Mouse (Mus musculus) midbrain, postnatal 0 days (tissue): ENCODE measurements around the gene Naaladl2. TPM values are rescaled to one million over a fixed set of nuclear protein-coding genes. Genes with fewer than 3 reads are reported as not detected.
"Not testable (repeated sequence)": the region's sequence is repeated elsewhere in the genome, so short reads cannot be mapped to it uniquely, and the experiment has no call there.

ENCODE experiments used
- ATAC-seq: fragments of 200-750 bp; cut with Nextera tagmentation; 2 replicates; pipeline ENCODE4 v1.8.0; 2017; ENCODE audit warnings: moderate number of reproducible peaks, mild to moderate bottlenecking, moderate TSS enrichment, moderate library complexity; ENCODE audit not compliant: low FRiP score
- DNase-seq: peaks from one replicate; pipeline ENCODE4 v3.0.0-alpha.2; 2015; ENCODE audit warnings: low spot score
- H3K27ac ChIP-seq: fragments of 300-500 bp; sonication (generic); 2 replicates; pipeline ENCODE4 v1.5.1; 2014; ENCODE audit warnings: low read depth, mild to moderate bottlenecking, low read length, mixed read lengths
- H3K27me3 ChIP-seq: fragments of 300-500 bp; sonication (generic); 2 replicates; pipeline ENCODE4 v1.6.1; 2014; ENCODE audit warnings: low read length, control low read depth, mixed read lengths; ENCODE audit not compliant: insufficient read depth
- H3K36me3 ChIP-seq: fragments of 300-500 bp; sonication (generic); 2 replicates; pipeline ENCODE4 v1.6.1; 2014; ENCODE audit warnings: low read length, control low read depth, mixed read lengths; ENCODE audit not compliant: insufficient read depth
- H3K4me1 ChIP-seq: fragments of 300-500 bp; sonication (generic); 2 replicates; pipeline ENCODE4 v1.6.1; 2014; ENCODE audit warnings: mild to moderate bottlenecking, control low read depth, antibody characterized with exemption, low read length, mixed read lengths; ENCODE audit not compliant: insufficient read depth
- H3K4me2 ChIP-seq: fragments of 300-500 bp; sonication (generic); 2 replicates; pipeline ENCODE4 v1.6.1; 2014; ENCODE audit warnings: low read depth, mild to moderate bottlenecking, low read length, mixed read lengths; ENCODE audit not compliant: poor library complexity, severe bottlenecking
- H3K4me3 ChIP-seq: fragments of 300-500 bp; sonication (generic); 2 replicates; pipeline ENCODE4 v1.5.1; 2014; ENCODE audit warnings: low read depth, mild to moderate bottlenecking, low read length, moderate library complexity
- H3K9ac ChIP-seq: fragments of 300-500 bp; sonication (generic); replicated peaks from 2 replicates; pipeline ENCODE4 v1.6.1; 2014; ENCODE audit warnings: mild to moderate bottlenecking, low read length, moderate library complexity, mixed read lengths; ENCODE audit not compliant: poor library complexity, severe bottlenecking
- H3K9me3 ChIP-seq: fragments of 300-500 bp; sonication (generic); 2 replicates; pipeline ENCODE4 v1.6.1; 2016; ENCODE audit warnings: low read length, control low read depth
- CTCF ChIP-seq: IDR thresholded peaks from 2 replicates; pipeline ENCODE4 v1.5.1; 2016; ENCODE audit warnings: antibody characterized with exemption, mild to moderate bottlenecking
- WGBS: fragments of 180-500 bp; shearing (Covaris S2); extraction: QIAGEN DNeasy Blood & Tissue Kit; methylation state at CpG from one replicate; pipeline ENCODE4 v1.1.7; 2014; 5-methylcytosine and 5-hydroxymethylcytosine counted together
- polyA plus RNA-seq: library from polyadenylated mRNA; unstranded; fragments of >200 nt; fragmentation: Nextera tagmentation; extraction: Ambion mirVana; gene quantifications from 2 replicates; pipeline ENCODE4 v1.2.1, GENCODE M21; 2015
- total RNA-seq: library from RNA; depleted of rRNA; stranded (reverse); fragments of >200 nt; gene quantifications from 2 replicates; pipeline ENCODE4 v1.2.3, GENCODE M21; 2014

Naaladl2 gene
- total and polyA plus RNA-seq, 2 experiments from 2014 or later, result 1.1 to 2.9 TPM

DNA sequence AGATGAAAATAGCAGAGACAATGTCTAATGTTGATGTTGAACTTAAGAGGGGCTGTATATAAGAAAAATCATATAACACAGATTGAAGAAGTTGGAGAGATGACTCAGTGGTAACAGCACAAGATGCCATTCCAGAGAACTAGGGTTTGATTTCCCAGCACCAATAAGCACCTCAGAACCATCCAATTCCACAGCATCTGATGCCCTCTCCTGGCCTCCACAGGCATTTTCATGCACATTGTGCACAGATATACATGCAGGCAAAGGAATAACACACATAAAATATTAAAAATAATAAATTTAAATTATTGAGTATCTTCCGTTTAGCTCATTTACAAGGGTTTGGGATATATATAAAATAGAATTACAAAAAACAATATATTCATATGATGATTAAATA lies 926.6 kb downstream of the Naaladl2 start:
- Histone ChIP-seq H3K36me3 (no peaks in the 10 kb centered on the region), H3K4me3 (no peak overlapping the region), H3K9ac (no peak overlapping the region), H3K4me1 (no peaks in the 10 kb centered on the region), H3K27me3 (no peaks in the 10 kb centered on the region), H3K4me2 (no peak overlapping the region), H3K27ac (no peak overlapping the region), H3K9me3 (no peaks in the 10 kb centered on the region)
- ATAC-seq (no peak), DNase-seq (no peak)
- TF ChIP-seq CTCF, result no peak
- 94% methylated on average over 1 of the region's 1 CpGs for WGBS

DNA sequence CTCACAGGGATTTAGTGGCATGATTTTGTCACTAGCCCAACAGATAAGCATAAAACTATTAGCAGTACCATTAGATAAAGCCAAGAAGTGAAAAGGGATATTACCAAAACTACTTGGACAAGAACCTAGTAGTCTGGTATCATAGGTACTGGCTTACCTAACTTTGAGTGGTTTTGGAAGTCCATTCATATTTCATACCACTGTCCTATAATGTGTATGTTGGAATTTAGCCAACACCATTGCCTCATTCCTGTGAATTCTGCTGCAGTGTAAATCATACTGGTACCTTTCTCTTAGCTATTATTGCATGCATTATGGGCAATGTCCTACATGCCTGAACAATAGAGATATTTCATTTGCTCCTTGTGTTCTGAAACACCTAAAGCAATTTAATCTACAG lies 977.5 kb downstream of the Naaladl2 start:
- Histone ChIP-seq H3K4me3 (no peak overlapping the region), H3K27ac (no peak overlapping the region), H3K27me3 (no peaks in the 10 kb centered on the region), H3K4me1 (no peaks in the 10 kb centered on the region), H3K36me3 (no peaks in the 10 kb centered on the region), H3K9me3 (no peaks in the 10 kb centered on the region), H3K4me2 (no peak overlapping the region), H3K9ac (no peak overlapping the region)
- TF ChIP-seq CTCF, result no peak
- ATAC-seq, result no peak
- no peak for DNase-seq

DNA sequence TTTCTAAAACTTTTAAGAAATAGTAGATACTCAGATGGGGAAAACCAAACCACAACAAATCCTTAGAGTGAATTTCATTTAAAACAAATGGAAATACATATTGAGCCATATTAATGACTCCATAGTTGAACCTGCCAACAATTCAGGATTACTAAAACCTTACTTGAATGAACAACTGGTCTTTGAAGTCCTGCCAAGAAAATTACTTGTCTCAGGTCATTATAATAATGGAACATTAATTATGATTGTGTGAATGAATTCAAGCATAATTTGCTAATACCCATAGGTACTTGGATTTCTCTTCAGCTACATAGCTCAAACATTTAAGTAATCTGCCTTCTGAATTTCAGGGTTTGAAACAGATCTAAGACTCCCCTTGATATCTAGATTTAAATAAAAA lies 980.1 kb downstream of the Naaladl2 start:
- ATAC-seq, result no peak
- Histone ChIP-seq H3K27me3 (no peaks in the 10 kb centered on the region), H3K27ac (no peak overlapping the region), H3K4me1 (no peaks in the 10 kb centered on the region), H3K4me3 (no peak overlapping the region), H3K9ac (no peak overlapping the region), H3K4me2 (no peak overlapping the region), H3K9me3 (no peaks in the 10 kb centered on the region), H3K36me3 (no peaks in the 10 kb centered on the region)
- no peak for TF ChIP-seq CTCF
- DNase-seq, result peak; percentile 24

DNA sequence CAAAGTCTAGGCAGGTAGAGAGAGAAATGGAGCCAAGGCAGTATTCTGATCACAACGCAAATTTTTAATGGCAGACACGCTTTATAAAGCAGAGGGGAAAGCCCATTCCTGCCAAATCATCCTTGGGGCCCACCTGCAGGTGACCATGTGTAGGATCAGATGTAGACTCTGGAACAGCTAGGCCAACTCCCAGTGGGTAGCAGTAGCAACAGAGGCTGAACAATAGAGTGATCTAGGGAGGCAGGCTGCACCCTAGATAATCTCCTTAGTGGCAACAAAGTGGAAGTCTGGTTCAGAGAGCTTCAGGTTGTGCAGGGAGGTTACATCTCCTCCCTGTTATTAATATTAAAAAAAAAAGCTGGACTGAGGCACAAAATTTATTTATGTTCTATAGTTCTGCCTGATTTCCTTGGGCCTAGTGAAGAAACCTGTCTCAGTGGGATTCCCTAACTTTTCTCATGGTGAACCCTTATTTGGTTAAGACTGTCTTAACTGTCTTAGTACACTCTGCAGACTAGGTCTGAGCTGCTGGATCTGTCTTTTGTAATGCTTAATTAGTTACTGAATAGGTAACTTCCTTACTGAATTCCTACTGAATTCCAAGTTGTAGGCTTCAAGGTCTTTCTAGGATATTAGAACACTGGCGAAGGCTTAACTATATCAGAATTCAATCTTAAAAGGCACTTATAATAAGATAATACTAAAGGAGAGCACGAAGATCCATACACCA lies 992.8 kb downstream of the Naaladl2 start:
- 65% methylated on average over 4 of the region's 4 CpGs for WGBS
- not testable (repeated sequence) for H3K27ac ChIP-seq, H3K4me1 ChIP-seq, H3K4me3 ChIP-seq, H3K9me3 ChIP-seq, H3K36me3 ChIP-seq, DNase-seq, ATAC-seq, H3K27me3 ChIP-seq, H3K9ac ChIP-seq, H3K4me2 ChIP-seq

DNA sequence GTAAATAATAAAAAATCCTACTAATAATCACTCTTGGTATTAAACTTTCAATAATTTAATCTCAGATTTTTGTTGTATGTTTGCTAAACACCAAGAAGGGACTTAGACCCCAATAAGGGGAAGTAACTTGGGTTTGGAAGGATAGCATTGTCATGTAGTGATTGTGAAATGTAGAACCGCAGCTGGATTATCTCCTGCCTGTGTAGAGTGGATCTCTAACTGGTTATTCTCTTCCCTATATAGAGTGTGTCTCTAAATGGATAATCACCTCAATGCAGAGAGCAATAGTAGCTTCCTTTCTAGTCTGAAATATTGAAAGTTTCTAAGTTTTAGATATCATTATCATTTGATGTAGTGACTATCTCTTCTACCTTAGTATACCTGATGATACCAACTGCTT lies 1001.3 kb downstream of the Naaladl2 start:
- WGBS, result 88% methylated on average over 1 of the region's 1 CpGs
- TF ChIP-seq CTCF, result no peak
- no peaks in the 10 kb centered on the region for H3K9me3 ChIP-seq

DNA sequence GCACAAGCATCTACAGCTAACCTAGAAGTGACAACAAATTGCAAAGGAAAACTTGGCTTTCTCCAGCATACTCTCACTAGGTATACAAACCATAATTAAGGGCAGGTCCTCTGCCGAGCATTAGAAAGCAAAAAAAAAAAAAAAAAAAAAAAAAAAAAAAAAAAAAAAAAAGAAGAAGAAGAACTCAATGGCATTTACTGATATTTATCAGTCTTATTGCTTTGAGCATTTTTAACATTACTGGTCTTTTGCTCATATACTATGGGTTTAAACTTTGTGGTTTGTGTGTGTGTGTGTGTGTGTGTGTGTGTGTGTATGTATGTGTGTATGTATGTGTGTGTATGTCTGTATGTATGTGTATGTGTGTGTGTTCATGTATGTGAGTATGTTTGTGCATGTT lies 1006.1 kb downstream of the Naaladl2 start:
- H3K4me2 ChIP-seq, result no peak overlapping the region
- H3K9me3 ChIP-seq, result no peaks in the 10 kb centered on the region
- H3K4me1 ChIP-seq, result no peaks in the 10 kb centered on the region
- DNase-seq (no peak), ATAC-seq (no peak)
- no peak for TF ChIP-seq CTCF
- no peak overlapping the region for H3K4me3 ChIP-seq
- H3K9ac ChIP-seq, result no peak overlapping the region
- H3K27ac ChIP-seq, result no peak overlapping the region
- no peaks in the 10 kb centered on the region for H3K27me3 ChIP-seq
- 75% methylated on average over 1 of the region's 1 CpGs for WGBS
- H3K36me3 ChIP-seq, result no peaks in the 10 kb centered on the region

More for the DNA sequence above, 1001.3 kb downstream of the Naaladl2 start:
- no peaks in the 10 kb centered on the region for H3K4me1 ChIP-seq
- H3K27ac ChIP-seq, result no peak overlapping the region
- H3K4me2 ChIP-seq, result no peak overlapping the region
- H3K4me3 ChIP-seq, result no peak overlapping the region
- H3K9ac ChIP-seq, result no peak overlapping the region
- DNase-seq (no peak), ATAC-seq (no peak)
- H3K36me3 ChIP-seq, result no peaks in the 10 kb centered on the region
- H3K27me3 ChIP-seq, result no peaks in the 10 kb centered on the region
